ENCODE assay signal across 9 mouse cellular contexts in genomic region chr17:87447612-87448200, GRCm38 (mm10). TPM values are rescaled to one million over a fixed set of nuclear protein-coding genes. Genes with fewer than 3 reads are reported as not detected.
DNase-seq lines count a peak whose midpoint lies in the region; ATAC-seq and TF ChIP-seq lines count a peak whose summit lies in the region.
"Had no signal": no experiment of that assay in that cellular context is flagged by ENCODE, and none has a peak within 500 bp of the region (broad histone marks: within the 10 kb centered on the region; RNA-seq: fewer than 3 reads in every experiment).

No protein-coding gene starts in this region.

- H3K9ac ChIP-seq in hindbrain, embryonic 13.5 days = peak overlapping the region; percentile 100
- peak overlapping the region; percentile 62 for H3K9ac ChIP-seq in midbrain, embryonic 15.5 days

- WGBS in lung, adult 2 months = 63% methylated on average over 12 of the region's 12 CpGs
- WGBS in hindbrain, embryonic 13.5 days = 42% methylated on average over 12 of the region's 12 CpGs
- WGBS in midbrain, embryonic 15.5 days = 35% methylated on average over 12 of the region's 12 CpGs

- H3K4me1 ChIP-seq in lung, adult 2 months (ENCODE audit: control insufficient read depth, insufficient read depth, low read length) = peaks cover 8% of the 10 kb centered on the region
- peaks cover 31% of the 10 kb centered on the region for H3K4me1 ChIP-seq in hindbrain, embryonic 13.5 days (replicated peaks)
- H3K4me1 ChIP-seq in midbrain, embryonic 15.5 days = peaks cover 29% of the 10 kb centered on the region

- H3K36me3 ChIP-seq in hindbrain, embryonic 13.5 days = no peaks in the 10 kb centered on the region
- no peaks in the 10 kb centered on the region for H3K36me3 ChIP-seq in midbrain, embryonic 15.5 days (replicated peaks)

- DNase-seq in lung, adult 2 months = no peak
- no peak for DNase-seq in lung, postnatal 10 days
- DNase-seq in cerebellum, adult 9-11 months = peak; percentile 39
- DNase-seq in Muller cell, postnatal 12 days (ENCODE audit: inconsistent ontology term) = no peak
- no peak for DNase-seq in layer of hippocampus, adult 9-11 months
- DNase-seq in layer of hippocampus, postnatal 14 days (ENCODE audit: low spot score in 2 of 2) = no peak

- H3K27ac ChIP-seq in hindbrain, embryonic 13.5 days = peak overlapping the region; percentile 99
- peak overlapping the region; percentile 99 for H3K27ac ChIP-seq in midbrain, embryonic 15.5 days

- no peak for TF ChIP-seq POLR2A in lung, adult 2 months (IDR thresholded peaks at IDR 0.05; ENCODE audit: borderline replicate concordance, extremely low read depth, low read depth, low read length)

- no peaks in the 10 kb centered on the region for H3K27me3 ChIP-seq in hindbrain, embryonic 13.5 days
- no peaks in the 10 kb centered on the region for H3K27me3 ChIP-seq in midbrain, embryonic 15.5 days (replicated peaks)

- no peak for TF ChIP-seq CTCF in lung, adult 2 months (IDR thresholded peaks at IDR 0.05; ENCODE audit: insufficient read depth, low read length)

- no peaks in the 10 kb centered on the region for H3K9me3 ChIP-seq in hindbrain, embryonic 13.5 days
- no peaks in the 10 kb centered on the region for H3K9me3 ChIP-seq in midbrain, embryonic 15.5 days

- peak overlapping the region; percentile 82 for H3K4me3 ChIP-seq in lung, adult 2 months (replicated peaks; ENCODE audit: extremely low read depth, low read depth, low read length)
- peak overlapping the region; percentile 89 for H3K4me3 ChIP-seq in hindbrain, embryonic 13.5 days
- peak overlapping the region; percentile 70 for H3K4me3 ChIP-seq in midbrain, embryonic 15.5 days

- ATAC-seq in hindbrain, embryonic 13.5 days (ENCODE audit: low FRiP score) = no peak
- no peak for ATAC-seq in midbrain, embryonic 15.5 days (replicated peaks)

- peak overlapping the region; percentile 60 for H3K4me2 ChIP-seq in hindbrain, embryonic 13.5 days
- H3K4me2 ChIP-seq in midbrain, embryonic 15.5 days = peak overlapping the region; percentile 58

RNA-seq across cellular contexts. Expression of gene Calm2, which starts 1.0 kb away (rescaled TPM):
- 38.8 and 85.2 TPM in 2 replicates for polyA plus RNA-seq in lung, adult 2 months (2012; rRNA removed)
- 2,223 and 2,271 TPM in 2 replicates for polyA plus RNA-seq in hindbrain, embryonic 13.5 days (2015; fragmentation: Nextera tagmentation; extraction: Ambion mirVana)
- polyA plus RNA-seq in midbrain, embryonic 15.5 days (2015; fragmentation: Nextera tagmentation; extraction: Ambion mirVana) = 1,861 and 1,975 TPM in 2 replicates
- total RNA-seq in layer of hippocampus, postnatal 14 days (2021) = 1,000 to 10,000 TPM; 2,088 to 2,105 TPM

RNA-seq across cellular contexts. Expression of gene Stpg4, which starts 20.2 kb away (rescaled TPM):
- polyA plus RNA-seq in lung, adult 2 months (2012; rRNA removed) = not detected in 2 replicates
- polyA plus RNA-seq in hindbrain, embryonic 13.5 days (2015; fragmentation: Nextera tagmentation; extraction: Ambion mirVana) = not detected in 2 replicates
- polyA plus RNA-seq in midbrain, embryonic 15.5 days (2015; fragmentation: Nextera tagmentation; extraction: Ambion mirVana) = 0.42 and 0.54 TPM in 2 replicates
- total RNA-seq in layer of hippocampus, postnatal 14 days (2021) = not detected
- polyA plus RNA-seq: brain, embryonic 14.5 days had no signal

Comparison
In these comparisons a context has a peak if more than half of its experiments do, and no peak if none do; other contexts are left out.
1. RNA of gene Calm2, which starts 1.0 kb away (polyA plus RNA-seq): 2,223 to 2,271 TPM in hindbrain, embryonic 13.5 days and 1,861 to 1,975 TPM in midbrain, embryonic 15.5 days; 38.8 to 85.2 TPM in lung, adult 2 months; every median in the first group is over 10 times any median in the second.
2. Peak in every context shown above with its lines, with median percentiles within 50 percentile points of each other: H3K4me3 ChIP-seq.